Mouse (Mus musculus) liver, postnatal 0 days (tissue): Measurements from ENCODE around the gene Cyp11a1.

Experiments
- CTCF ChIP-seq: sonication (generic); IDR thresholded peaks from 2 replicates; pipeline ENCODE4 v1.5.1; 2016; ENCODE audit warnings: antibody characterized with exemption, low read depth
- EP300 ChIP-seq: IDR thresholded peaks from 2 replicates; pipeline ENCODE4 v1.6.1; 2016; ENCODE audit warnings: antibody characterized with exemption, low read depth, mild to moderate bottlenecking

GRCm38 (mm10) chr9:57989309-57989708 lies 16.9 kb upstream of the Cyp11a1 start:
- TF ChIP-seq CTCF (no peak), EP300 (no peak)
